Mouse (Mus musculus) kidney, adult 2 months (tissue): Measurements from ENCODE around the gene Atraid.

Source experiments
- CTCF ChIP-seq: fragments of 200-500 bp; conservative IDR thresholded peaks from 2 replicates; pipeline ENCODE4 v1.5.1; 2011; ENCODE audit warnings: low read depth, mild to moderate bottlenecking, control low read depth, low read length, moderate library complexity, mixed read lengths; ENCODE audit not compliant: insufficient read depth, insufficient read length
- POLR2A ChIP-seq: fragments of 200-500 bp; IDR thresholded peaks from one replicate; pipeline ENCODE4 v1.6.1; 2011; ENCODE audit warnings: low read depth, low read length, control low read depth

- TF ChIP-seq POLR2A: no peak
- no peak for TF ChIP-seq CTCF
Measured at GRCm38 (mm10) chr5:31038171-31038845, 9.8 kb upstream of the Atraid start.
